Mouse (Mus musculus) adrenal gland, adult 8-10 months (tissue): ENCODE measurements around the gene Dchs2. TPM values are rescaled to one million over a fixed set of nuclear protein-coding genes. Genes with fewer than 3 reads are reported as not detected.

Experiments
- DNase-seq: peaks from one replicate; pipeline ENCODE4 v3.0.0; 2022
- total RNA-seq, 4 experiments: library from RNA; stranded (reverse); gene quantifications; 2 replicates each; pipeline ENCODE4 v1.2.4; 2022

Dchs2 gene
- total RNA-seq, 4 experiments from 2014 or later = 0.28 to 0.81 (median 0.56) TPM

- DNase-seq = no peak
Observed at GRCm38 (mm10) chr3:83259421-83259820, 131.7 kb downstream of the Dchs2 start.

- DNase-seq = no peak
Observed at GRCm38 (mm10) chr3:83266009-83266408, 138.3 kb downstream of the Dchs2 start.

- DNase-seq = no peak
Observed at GRCm38 (mm10) chr3:83270228-83270627, 142.5 kb downstream of the Dchs2 start.

GRCm38 (mm10) chr3:83270982-83271381 is 143.2 kb downstream of the Dchs2 start:
- DNase-seq = no peak

GRCm38 (mm10) chr3:83273555-83274244 is 146.0 kb downstream of the Dchs2 start:
- DNase-seq = peak; percentile 37

GRCm38 (mm10) chr3:83275703-83276102 is 148.0 kb downstream of the Dchs2 start:
- no peak for DNase-seq

GRCm38 (mm10) chr3:83283882-83284281 is 156.1 kb downstream of the Dchs2 start:
- DNase-seq = no peak

- peak; percentile 10 for DNase-seq
Observed at GRCm38 (mm10) chr3:83286975-83287405, 159.2 kb downstream of the Dchs2 start.

GRCm38 (mm10) chr3:83288118-83288840 is 160.5 kb downstream of the Dchs2 start:
- DNase-seq = no peak

- DNase-seq = no peak
Observed at GRCm38 (mm10) chr3:83290482-83290881, 162.7 kb downstream of the Dchs2 start.

GRCm38 (mm10) chr3:83290953-83291352 is 163.2 kb downstream of the Dchs2 start:
- no peak for DNase-seq

- no peak for DNase-seq
Observed at GRCm38 (mm10) chr3:83299783-83300382, 172.1 kb downstream of the Dchs2 start.

- no peak for DNase-seq
Observed at GRCm38 (mm10) chr3:83303876-83304275, 176.1 kb downstream of the Dchs2 start.

GRCm38 (mm10) chr3:83345928-83346327 is 218.2 kb downstream of the Dchs2 start:
- DNase-seq = no peak

- no peak for DNase-seq
Observed at GRCm38 (mm10) chr3:83368500-83369068, 240.8 kb downstream of the Dchs2 start.

- DNase-seq = no peak
Observed at GRCm38 (mm10) chr3:83369871-83370270, 242.1 kb downstream of the Dchs2 start.

GRCm38 (mm10) chr3:83374333-83374732 is 246.6 kb downstream of the Dchs2 start:
- no peak for DNase-seq

- DNase-seq = no peak
Observed at GRCm38 (mm10) chr3:83376834-83377233, 249.1 kb downstream of the Dchs2 start.

Other genes with a start within 250 kb of the Dchs2 start
- gene Lrat, start 224.0 kb upstream of the Dchs2 start, total RNA-seq = under 1 TPM in 2 of 4 experiments, not detected in 2; 0.03 to 0.11 TPM
- 1 to 10 TPM in 1 of 4 experiments, under 1 TPM in 2, not detected in 1; 0.21 to 1.2 (median 0.67) TPM for gene Fgg, start 120.2 kb upstream of the Dchs2 start, total RNA-seq
- 1 to 10 TPM in 1 of 4 experiments, under 1 TPM in 1, not detected in 2; 0.93 to 1.6 TPM for gene Fga, start 101.9 kb upstream of the Dchs2 start, total RNA-seq
- under 1 TPM in 3 of 4 experiments, not detected in 1; 0.10 to 0.46 (median 0.26) TPM for gene Fgb, start 78.1 kb upstream of the Dchs2 start, total RNA-seq
- 10 to 100 TPM; 46.5 to 54.5 (median 49.4) TPM for gene Plrg1, start 72.4 kb upstream of the Dchs2 start, total RNA-seq